Mouse (Mus musculus) erythroblast, adult 5-6 weeks (primary cell): ENCODE data around the gene Hist2h2be. TPM values are rescaled to one million over a fixed set of nuclear protein-coding genes. Genes with fewer than 3 reads are reported as not detected.
"Not testable (repeated sequence)": the region's sequence is repeated elsewhere in the genome, so short reads cannot be mapped to it uniquely, and the experiment has no call there.

ENCODE experiments used
- ATAC-seq: replicated peaks from 2 replicates; pipeline ENCODE4 v1.8.0; 2016; ENCODE audit warnings: moderate number of reproducible peaks, mild to moderate bottlenecking, moderate TSS enrichment, inconsistent platforms; ENCODE audit not compliant: poor library complexity, low FRiP score, severe bottlenecking
- total RNA-seq, 2 experiments: library from RNA; stranded (forward) in 1 of 2; stranded (reverse) in 1 of 2; fragments of 150-400 nt in 1 of 2; fragments of 200-764, 138-1000 nt in 1 of 2; gene quantifications; 2 replicates each; pipeline versions ENCODE4 v1.2.3 to v1.2.4; 2015 to 2017; ENCODE audit warnings: low replicate concordance in 2 of 2

The Hist2h2be gene
- total RNA-seq, 2 experiments from 2014 or later, result 19.2 to 32.7 TPM

DNA sequence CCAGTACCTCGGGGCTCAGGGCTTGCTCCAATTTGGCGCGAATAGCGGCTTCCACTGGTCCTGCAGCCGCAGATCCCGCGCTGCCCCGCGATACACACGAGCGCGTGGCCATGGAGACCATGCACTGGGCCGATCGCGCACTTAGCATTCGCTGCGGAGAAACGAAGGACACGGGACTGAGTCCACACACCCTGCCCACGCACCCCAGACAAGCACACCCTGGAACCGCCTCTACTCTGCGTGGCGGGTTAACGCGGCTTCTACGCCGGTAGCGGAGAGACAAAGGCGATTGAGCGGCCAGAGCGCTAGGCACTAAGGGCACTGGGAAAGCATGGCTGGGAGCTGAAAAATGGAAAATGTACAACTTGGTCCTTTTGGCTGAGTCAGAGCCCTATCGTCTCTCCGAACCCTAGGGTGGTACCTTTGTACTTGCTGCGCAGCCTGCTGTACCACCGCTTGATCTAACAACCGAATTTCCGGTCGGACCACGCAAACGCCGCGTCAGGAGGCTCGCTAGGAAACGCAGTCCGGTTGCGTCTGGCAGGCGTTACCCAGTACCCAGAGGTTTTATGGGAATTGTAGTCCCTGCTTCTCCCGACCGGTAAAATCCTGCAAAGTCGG, 23.7 kb upstream of the Hist2h2be start:
- ATAC-seq, result peak; percentile 88

DNA sequence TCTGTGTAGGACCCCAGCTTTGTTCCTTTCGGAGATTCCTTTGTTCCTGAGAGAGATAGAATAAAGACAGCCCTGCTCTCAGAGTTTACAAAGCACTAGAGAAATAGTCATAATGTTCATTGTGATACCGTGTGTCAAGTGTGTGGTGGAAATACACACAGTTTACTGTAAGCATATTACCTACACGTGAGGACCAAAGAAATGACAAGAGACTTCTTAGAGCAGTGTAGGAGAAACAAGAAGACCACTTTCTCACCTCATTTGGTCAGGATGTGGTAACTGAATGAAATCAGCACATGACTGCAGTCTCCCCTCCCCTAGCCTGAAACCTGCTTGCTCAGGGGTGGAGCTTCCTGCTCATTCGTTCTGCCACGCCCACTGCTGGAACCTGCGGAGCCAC, 22.7 kb upstream of the Hist2h2be start:
- 0 out of 2 replicates have a peak, but pooled peaks have one; percentile 10 for ATAC-seq

GRCm38 (mm10) chr3:96198601-96199251, 22.2 kb upstream of the Hist2h2be start:
- not testable (repeated sequence) for ATAC-seq

GRCm38 (mm10) chr3:96199731-96200130, 21.2 kb upstream of the Hist2h2be start:
- no peak for ATAC-seq

DNA sequence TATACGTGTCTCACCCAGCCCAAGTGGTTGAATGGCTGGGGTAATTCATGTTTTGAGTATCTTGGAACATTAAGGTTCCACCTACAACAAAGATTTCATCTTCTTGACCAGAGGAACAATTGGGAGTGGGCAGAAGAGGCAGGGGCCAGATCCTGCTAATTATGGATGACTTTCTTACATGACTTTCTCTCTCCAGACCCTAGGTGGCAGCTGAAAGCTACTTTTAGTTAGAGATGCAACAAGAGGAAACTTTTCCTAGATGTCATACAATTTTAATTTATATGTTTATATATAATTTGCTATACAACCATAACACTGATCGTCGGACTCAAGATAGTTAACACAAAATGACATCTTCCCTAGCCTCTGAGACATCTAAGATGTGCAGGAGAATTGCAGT, 13.1 kb upstream of the Hist2h2be start:
- no peak for ATAC-seq

DNA sequence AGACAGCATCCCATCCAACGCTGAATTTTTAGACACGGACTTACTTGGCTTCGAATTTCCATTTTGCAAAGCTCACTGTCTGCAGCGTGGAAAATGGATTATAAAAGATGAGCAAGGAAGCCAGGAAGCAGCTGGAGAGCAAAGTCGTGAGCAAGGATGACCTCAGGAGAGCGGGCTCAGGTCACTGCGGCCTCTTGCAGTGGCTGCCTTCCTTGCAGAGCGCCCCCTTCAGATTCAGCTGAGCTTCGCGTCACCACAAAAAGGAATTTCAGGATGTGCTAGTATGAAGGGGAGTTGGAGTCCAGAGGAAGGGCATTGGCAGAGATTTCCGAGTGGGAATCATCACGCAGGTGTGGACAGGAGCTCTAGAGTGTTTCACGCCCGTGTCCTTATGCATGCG, 11.7 kb upstream of the Hist2h2be start:
- ATAC-seq, result no peak

- peak; percentile 40 for ATAC-seq
Observed at GRCm38 (mm10) chr3:96219191-96219641, 1.7 kb upstream of the Hist2h2be start.

DNA sequence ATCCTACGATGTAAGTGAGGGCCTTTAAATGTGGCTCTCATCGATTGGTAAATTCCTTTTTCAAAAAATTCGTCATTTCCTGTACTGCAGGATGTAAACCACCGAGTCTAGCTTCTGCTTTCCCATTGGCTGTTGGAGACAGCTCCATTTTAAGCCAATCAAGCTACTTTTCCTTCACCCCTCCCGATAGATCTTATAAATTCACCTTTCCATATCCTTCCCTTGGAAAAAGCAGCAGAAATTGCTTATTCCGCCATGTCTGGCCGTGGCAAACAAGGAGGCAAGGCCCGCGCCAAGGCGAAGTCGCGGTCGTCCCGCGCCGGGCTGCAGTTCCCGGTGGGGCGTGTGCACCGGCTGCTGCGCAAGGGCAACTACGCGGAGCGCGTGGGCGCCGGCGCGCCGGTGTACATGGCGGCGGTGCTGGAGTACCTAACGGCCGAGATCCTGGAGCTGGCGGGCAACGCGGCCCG, 1.2 kb upstream of the Hist2h2be start, which contains the start of the genes Bola1 and Hist2h2ab:
Gene Bola1 (minus strand): TSS at position 49 of the 470 bp plus-strand sequence.
Gene Hist2h2ab (plus strand): TSS at position 205 of the 470 bp plus-strand sequence.
- peak; percentile 66 for ATAC-seq

GRCm38 (mm10) chr3:96220131-96220764, 671 bp upstream of the Hist2h2be start:
- not testable (repeated sequence) for ATAC-seq

GRCm38 (mm10) chr3:96221640-96222038, 720 bp downstream of the Hist2h2be start:
- no peak for ATAC-seq

- ATAC-seq, result no peak
Observed at GRCm38 (mm10) chr3:96222774-96223173, 1.9 kb downstream of the Hist2h2be start.

- ATAC-seq, result no peak
Observed at GRCm38 (mm10) chr3:96225421-96225820, 4.5 kb downstream of the Hist2h2be start.

GRCm38 (mm10) chr3:96226695-96227648, 6.1 kb downstream of the Hist2h2be start:
- ATAC-seq, result no peak

DNA sequence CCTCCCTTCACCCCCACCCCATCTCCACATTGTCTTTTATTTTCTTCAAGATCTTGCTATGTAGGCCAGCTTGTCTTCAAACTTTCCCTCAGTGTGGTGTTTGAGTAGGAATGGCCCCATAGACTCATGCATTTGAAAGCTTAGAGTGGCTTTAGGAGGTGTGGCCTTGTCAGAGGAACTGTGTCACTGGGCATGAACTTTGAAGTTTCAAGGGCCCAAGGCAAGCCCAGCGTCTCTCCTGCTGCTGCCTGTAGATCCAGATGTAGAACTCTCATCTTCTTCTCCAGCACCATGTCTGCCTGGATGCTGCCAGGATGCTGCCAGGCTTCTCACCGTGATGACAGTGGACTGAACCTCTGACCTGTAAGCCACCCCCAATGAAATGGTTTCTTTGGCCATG, 7.9 kb downstream of the Hist2h2be start:
- ATAC-seq, result no peak

DNA sequence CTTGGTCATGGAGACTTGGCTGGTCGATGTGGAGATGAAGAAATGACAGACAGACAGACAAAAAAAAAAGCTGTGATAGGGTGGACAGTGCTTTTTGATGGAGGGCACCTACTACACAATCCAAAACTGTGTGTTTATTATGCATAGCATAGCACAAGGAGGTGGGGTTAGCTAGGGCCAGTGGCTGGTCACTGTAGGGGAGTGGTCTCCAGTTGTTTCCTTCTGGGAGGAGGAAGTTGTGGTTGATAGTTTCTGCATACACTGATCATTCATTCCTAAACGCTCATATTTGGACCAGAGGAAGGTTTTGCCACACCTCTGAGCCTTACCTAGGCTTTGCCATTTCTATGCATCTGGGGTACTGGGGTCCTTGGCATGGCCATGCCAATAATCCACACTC, 9.5 kb downstream of the Hist2h2be start:
- ATAC-seq, result no peak

DNA sequence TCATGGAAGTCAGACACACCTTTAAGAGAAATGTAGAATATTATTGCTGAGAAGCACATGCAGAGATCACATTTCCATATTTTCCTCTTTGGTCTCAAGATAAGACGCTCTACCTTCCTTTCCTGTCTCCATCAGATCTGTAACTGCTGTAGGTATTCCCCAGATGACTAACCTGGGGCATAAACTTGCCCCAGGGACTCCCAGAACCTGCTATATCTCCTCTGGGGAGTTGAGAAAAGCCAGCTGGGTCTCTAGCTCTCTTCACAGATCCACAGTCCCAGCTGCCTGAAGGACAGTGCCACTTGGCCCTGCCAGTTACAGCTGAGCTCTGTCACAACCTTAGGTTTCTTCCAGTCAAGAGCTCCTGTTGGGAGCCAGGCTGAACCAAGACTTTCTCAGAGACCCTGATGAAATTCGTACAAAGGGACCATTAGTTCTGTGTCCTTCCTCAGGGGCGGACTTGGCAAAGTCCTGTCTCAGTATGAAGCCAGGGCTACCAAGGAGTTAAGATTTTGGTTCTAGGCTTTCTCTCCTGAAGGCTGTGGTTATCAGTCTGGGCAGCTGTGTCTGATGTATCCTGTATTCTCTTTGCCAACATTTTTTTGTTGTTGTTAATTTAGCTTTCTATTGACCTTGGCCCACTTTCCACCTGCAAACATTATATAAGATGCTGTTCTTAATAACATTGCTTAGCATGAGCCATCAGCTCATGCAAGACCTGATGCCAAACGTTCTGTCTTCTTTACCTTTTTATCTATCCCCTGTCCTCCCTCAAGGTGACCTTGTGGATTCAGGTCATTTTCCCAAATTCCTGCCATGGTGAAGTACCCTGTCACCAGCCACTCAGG, 10.2 kb downstream of the Hist2h2be start:
- ATAC-seq, result no peak

GRCm38 (mm10) chr3:96231758-96232120, 10.8 kb downstream of the Hist2h2be start:
- no peak for ATAC-seq

- ATAC-seq, result no peak
Observed at GRCm38 (mm10) chr3:96234914-96235313, 14.0 kb downstream of the Hist2h2be start.

GRCm38 (mm10) chr3:96235836-96236235, 14.9 kb downstream of the Hist2h2be start:
- no peak for ATAC-seq
